Mouse (Mus musculus) bone marrow macrophage, adult 2 months (primary cell): Measurements from ENCODE around the gene Mif. TPM values are rescaled to one million over a fixed set of nuclear protein-coding genes. Genes with fewer than 3 reads are reported as not detected.

Experiments used
- H3K27ac ChIP-seq: 2 replicates; pipeline ENCODE4 v1.5.1; 2012; ENCODE audit warnings: low read depth, low read length; ENCODE audit not compliant: insufficient read depth
- H3K4me1 ChIP-seq: 2 replicates; pipeline ENCODE4 v1.6.1; 2012; ENCODE audit warnings: low read length; ENCODE audit not compliant: control insufficient read depth, insufficient read depth
- H3K4me3 ChIP-seq: 2 replicates; pipeline ENCODE4 v1.5.1; 2012; ENCODE audit warnings: mild to moderate bottlenecking, low read length, moderate library complexity; ENCODE audit not compliant: insufficient read depth
- CTCF ChIP-seq: IDR thresholded peaks from 2 replicates; pipeline ENCODE4 v1.5.1; 2012; ENCODE audit warnings: low read depth, mild to moderate bottlenecking, low read length, moderate library complexity
- POLR2A ChIP-seq: IDR thresholded peaks from 2 replicates; pipeline ENCODE4 v1.6.1; 2012; ENCODE audit warnings: mild to moderate bottlenecking, low read depth, low read length, borderline replicate concordance
- polyA plus RNA-seq: library from polyadenylated mRNA; stranded (reverse); fragments of >200 nt; gene quantifications from 2 replicates; pipeline ENCODE4 v1.2.4, GENCODE M21; 2012; ENCODE audit not compliant: missing spikeins, insufficient read depth, insufficient read length

Mif gene
- polyA plus RNA-seq, 1 experiment = 195 TPM

DNA sequence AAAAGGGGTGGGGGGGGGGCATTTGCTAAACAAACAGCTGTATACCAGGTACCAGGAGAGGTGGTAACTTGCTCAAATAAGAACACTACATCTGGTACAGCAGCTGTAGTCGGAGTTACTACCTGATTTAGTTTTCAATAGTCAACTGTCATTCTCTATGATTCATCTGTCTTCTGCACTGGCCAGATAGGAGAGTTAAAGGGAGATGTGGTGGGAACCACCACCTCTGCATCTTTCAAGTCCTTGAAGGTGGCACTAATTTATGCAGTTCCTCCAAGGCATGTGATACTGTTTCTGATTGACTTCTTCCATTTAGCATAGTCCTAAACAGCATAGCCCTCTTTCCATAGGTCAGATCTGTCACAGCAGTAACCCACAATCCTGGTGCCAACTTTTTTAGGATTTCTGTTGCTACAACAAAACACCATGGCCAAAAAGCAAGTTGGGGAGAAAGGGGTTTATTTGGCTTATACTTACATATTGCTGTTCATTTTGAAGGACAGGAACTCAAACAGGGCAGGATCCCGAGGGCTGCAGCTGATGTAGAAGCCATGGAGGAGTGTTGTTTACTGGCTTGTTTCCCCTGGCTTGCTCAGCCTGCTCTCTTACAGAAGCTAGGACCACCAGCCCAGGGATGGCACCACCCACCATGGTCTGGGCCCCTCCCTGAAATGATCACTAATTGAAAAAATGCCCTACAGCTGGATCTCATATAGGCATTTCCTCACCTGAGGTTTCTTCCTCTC is 30.3 kb downstream of the Mif start:
- Histone ChIP-seq H3K27ac (no peak overlapping the region), H3K4me1 (peaks cover 36% of the 10 kb centered on the region), H3K4me3 (no peak overlapping the region)
- TF ChIP-seq CTCF (no peak), POLR2A (no peak)

DNA sequence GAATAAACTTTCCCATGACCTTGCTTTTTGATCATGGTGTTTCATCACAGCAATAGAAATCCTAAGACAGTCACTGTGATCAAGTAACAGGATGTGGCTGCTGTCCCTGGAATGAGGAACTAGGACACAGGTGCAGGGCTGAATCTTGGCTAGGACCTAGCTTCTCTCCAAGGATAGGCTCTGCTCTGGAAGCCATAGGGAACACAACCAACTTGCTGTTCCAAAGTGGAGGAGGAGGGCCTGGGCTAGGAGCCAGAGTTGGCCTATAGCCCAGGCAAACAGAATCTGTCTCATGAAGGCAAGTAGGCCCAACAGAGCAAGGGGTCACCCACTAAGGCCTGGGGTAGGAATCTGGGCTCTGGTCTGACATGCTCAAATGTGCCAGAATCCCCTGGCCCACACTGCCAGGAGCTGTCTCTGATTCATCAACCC is 31.5 kb downstream of the Mif start:
- Histone ChIP-seq H3K4me1 (peaks cover 36% of the 10 kb centered on the region), H3K4me3 (no peak overlapping the region), H3K27ac (no peak overlapping the region)
- TF ChIP-seq POLR2A (no peak), CTCF (no peak)

DNA sequence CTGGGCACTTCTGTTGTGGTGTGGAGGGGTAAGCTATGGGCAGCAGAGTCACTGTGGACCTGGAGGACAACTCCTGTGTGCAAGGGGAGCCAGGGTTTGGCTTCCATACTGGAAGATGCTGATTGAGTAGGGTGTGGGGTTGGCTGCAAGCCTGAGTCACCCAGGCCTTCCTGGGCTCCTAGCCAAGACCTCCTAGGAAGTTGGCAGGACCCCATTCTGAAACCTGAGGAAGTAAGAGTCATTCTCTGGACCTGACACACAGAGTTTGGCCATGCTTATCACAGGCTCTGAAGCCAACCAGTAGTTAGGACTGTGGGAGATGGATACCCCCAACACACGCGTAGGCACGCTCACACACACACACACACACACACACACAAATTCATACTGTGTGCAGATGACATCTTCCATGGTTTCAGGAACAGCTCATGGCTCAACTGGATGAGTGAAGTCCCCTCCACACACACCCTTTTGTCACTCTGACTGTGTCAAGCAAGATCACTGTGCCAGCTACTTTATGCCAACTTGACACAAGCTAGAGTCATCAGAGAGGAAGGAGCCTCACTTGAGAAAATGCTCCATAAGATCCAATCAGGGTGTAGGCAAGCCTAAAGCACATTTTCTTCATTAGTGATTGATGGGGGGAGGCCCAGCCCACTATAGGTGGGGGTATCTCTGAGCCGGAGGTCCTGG is 32.2 kb downstream of the Mif start:
- Histone ChIP-seq H3K4me3 (no peak overlapping the region), H3K4me1 (peaks cover 36% of the 10 kb centered on the region), H3K27ac (no peak overlapping the region; the same call in 1 of the 2 replicates)
- TF ChIP-seq CTCF (no peak), POLR2A (no peak)

DNA sequence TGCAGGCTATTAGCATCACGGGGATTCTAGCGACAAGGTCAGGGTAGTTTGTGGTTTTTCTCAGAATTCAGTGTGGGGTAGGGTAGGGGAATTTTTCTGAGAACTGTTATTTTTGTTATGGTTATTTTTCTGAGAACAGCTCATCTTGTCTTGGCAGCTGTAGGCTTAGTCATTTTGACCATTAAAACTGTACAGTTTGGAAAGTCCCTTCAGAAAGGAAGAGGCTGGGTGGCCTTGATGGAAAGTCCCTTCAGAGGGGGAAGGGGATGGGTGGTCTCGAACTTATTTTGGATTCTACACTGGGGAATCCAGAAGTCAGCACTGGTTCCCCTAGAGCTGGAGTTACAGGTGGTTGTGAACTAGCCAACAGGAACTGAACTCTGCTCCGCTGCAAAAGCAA is 35.5 kb downstream of the Mif start:
- no peak overlapping the region for H3K27ac ChIP-seq
- H3K4me3 ChIP-seq = no peak overlapping the region
- TF ChIP-seq POLR2A (no peak), CTCF (no peak)
- peaks cover 25% of the 10 kb centered on the region for H3K4me1 ChIP-seq

DNA sequence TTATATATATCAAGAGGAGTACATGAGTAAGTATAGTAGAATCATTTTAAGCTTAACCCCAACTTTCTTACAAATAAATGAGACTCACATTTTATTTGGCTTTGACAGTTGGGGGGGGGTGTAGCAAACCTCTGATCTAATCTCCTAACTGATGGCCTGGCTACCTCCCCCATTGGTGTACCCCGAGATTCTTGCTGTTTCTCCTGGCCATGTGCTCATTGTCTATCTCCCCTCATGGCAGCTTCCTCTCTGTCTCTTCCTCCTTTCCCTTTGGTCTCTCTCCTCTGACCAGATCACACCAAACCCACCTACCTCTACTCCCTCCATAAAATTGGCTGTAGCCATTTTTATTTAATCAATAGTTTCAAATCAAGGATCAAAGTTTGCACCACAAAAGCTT is 36.3 kb downstream of the Mif start:
- TF ChIP-seq CTCF (no peak), POLR2A (no peak)

DNA sequence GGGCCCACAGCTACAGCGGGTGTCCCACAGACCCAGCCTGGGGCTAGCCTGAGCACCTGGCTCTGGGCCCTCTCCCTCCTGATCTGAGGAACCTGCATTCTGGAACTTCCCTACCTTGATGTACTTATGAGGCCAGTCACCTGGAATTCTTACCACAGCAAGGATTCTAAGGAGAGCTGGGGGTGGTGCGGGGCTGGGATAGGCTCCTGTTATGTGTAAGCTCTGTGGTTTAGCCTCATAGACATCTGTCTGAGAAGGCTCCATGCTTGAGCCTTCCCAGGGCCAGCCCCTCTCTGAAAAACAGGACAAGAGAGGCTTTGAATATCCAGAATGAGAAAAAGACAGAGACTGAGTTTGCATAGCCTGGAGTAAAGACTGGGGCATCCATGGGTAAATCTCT is 37.6 kb downstream of the Mif start, which contains the start of gene Gstt4:
Gene Gstt4, minus strand, starts transcription at position 101 of the 400 bp plus-strand sequence.
- H3K4me3 ChIP-seq = no peak within 1 kb of the TSS
- H3K4me1 ChIP-seq = peaks cover 6% of the 10 kb centered on the region
- no peak within 1 kb of the TSS for H3K27ac ChIP-seq
- TF ChIP-seq POLR2A (no peak), CTCF (no peak)

More for the DNA sequence above, 36.3 kb downstream of the Mif start:
- Histone ChIP-seq H3K4me3 (no peak overlapping the region), H3K4me1 (peaks cover 18% of the 10 kb centered on the region), H3K27ac (no peak overlapping the region)

DNA sequence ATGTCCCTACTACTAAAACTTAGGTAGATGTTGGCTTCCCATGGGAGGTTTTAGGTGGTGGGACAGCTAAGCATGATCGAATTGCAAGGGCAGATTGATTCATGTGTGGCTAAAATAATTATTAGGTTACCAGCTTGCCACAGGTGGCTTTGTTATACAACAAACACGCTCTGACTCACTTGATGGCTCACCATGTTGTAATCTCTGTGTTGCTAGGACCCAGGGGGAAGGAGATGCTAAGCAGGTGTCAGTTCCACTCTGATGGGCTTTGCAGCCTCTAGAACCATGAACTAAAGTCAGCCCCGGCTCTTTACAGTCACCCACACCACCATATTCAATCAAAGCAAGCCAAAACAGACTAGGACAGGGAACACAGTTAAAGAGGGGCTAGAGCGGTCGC is 40.2 kb downstream of the Mif start:
- H3K27ac ChIP-seq = no peak overlapping the region
- H3K4me1 ChIP-seq = no peaks in the 10 kb centered on the region
- TF ChIP-seq CTCF (no peak), POLR2A (no peak)
- H3K4me3 ChIP-seq = no peak overlapping the region

DNA sequence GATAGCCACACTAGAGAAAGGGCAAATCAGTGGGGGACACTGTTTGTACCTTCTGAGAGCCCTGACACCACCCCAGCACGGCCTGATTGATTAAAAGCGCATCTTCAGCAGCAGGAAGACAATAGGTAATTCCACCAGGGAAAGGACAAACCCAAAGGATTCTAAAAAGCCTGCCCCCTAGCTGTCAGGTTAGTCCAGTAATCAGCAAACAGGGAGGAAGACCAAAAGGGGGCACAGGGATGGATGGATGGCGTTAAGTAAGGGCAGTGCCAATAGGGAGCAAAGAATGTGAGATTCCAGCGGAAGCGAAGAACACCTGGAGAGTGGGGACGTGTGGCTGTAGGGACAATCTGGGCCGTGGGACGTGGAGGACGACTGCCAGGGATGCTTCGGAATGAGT is 41.4 kb downstream of the Mif start:
- no peak for TF ChIP-seq POLR2A
- no peak for TF ChIP-seq CTCF
- H3K4me1 ChIP-seq = no peaks in the 10 kb centered on the region
- no peak overlapping the region for H3K27ac ChIP-seq
- H3K4me3 ChIP-seq = no peak overlapping the region

Other genes starting within 250 kb of the Mif start
- not detected in 2 replicates for gene Susd2, start 216.2 kb downstream of the Mif start, polyA plus RNA-seq
- 26.1 and 35.0 TPM in 2 replicates for gene Cabin1, start 95.9 kb downstream of the Mif start, polyA plus RNA-seq
- 56.4 and 63.8 TPM in 2 replicates for gene Ddt, start 86.8 kb downstream of the Mif start, polyA plus RNA-seq
- gene Gm20441, start 79.3 kb downstream of the Mif start, polyA plus RNA-seq = not detected in 2 replicates
- 12.1 and 13.1 TPM in 2 replicates for gene Gstt3, start 78.8 kb downstream of the Mif start, polyA plus RNA-seq
- gene Gstt1, start 61.7 kb downstream of the Mif start, polyA plus RNA-seq = 1.4 and 4.1 TPM in 2 replicates
- gene Gstt4, start 37.7 kb downstream of the Mif start, polyA plus RNA-seq = not detected in 2 replicates
- 17.2 and 18.8 TPM in 2 replicates for gene Gstt2, start 22.8 kb downstream of the Mif start, polyA plus RNA-seq
- gene Derl3, start 33.2 kb upstream of the Mif start, polyA plus RNA-seq = 1.0 and 1.7 TPM in 2 replicates
- 27.9 and 31.8 TPM in 2 replicates for gene Smarcb1, start 61.4 kb upstream of the Mif start, polyA plus RNA-seq
- 19.3 and 22.7 TPM in 2 replicates for gene Chchd10, start 72.9 kb upstream of the Mif start, polyA plus RNA-seq
- gene Mmp11, start 76.3 kb upstream of the Mif start, polyA plus RNA-seq = 0.59 and 0.72 TPM in 2 replicates
- gene Gm867, start 80.4 kb upstream of the Mif start, polyA plus RNA-seq = not detected in 2 replicates
- not detected in 2 replicates for gene Vpreb3, start 82.8 kb upstream of the Mif start, polyA plus RNA-seq
- gene Gm5134, start 94.3 kb upstream of the Mif start, polyA plus RNA-seq = 0.55 and 0.92 TPM in 2 replicates
- 5.0 and 5.6 TPM in 2 replicates for gene Zfp280b, start 172.4 kb upstream of the Mif start, polyA plus RNA-seq